Mouse (Mus musculus): ENCODE measurements around the gene Tmsb15b2.
"Not testable (repeated sequence)": the region's sequence is repeated elsewhere in the genome, so short reads cannot be mapped to it uniquely, and the experiment has no call there.

Tmsb15b2 gene

GRCm38 (mm10) chrX:136975397-136975796 lies at the start of gene Tmsb15b2:
TSS of gene Tmsb15b2 (minus strand) at chrX:136975497.
- not testable (repeated sequence) for DNase-seq (ENCODE audit: low read depth, low spot score)

DNA sequence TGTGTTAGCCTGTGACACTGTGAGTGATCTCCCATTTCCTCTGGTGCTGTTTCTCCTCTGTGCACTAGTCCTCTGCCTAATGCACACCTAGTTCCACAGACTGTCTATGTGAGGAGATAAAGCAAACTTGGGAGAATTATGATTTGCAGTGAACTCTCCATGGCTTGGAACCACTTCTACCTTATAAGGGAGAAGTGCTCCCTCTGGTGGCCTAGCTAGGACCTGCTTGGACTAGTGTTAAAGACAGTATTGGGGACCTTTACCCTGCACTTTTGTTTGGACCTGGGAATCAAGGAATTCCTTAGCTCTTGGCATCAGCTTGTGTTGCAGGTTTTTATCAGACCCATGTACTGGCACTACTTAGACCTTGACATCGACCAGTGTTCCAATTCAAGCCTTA lies 44.0 kb upstream of the Tmsb15b2 start:
- DNase-seq (ENCODE audit: low read depth, low spot score): peak; percentile 27

GRCm38 (mm10) chrX:137017668-137018067 lies 42.4 kb upstream of the Tmsb15b2 start:
- DNase-seq (ENCODE audit: low read depth, low spot score): no peak

DNA sequence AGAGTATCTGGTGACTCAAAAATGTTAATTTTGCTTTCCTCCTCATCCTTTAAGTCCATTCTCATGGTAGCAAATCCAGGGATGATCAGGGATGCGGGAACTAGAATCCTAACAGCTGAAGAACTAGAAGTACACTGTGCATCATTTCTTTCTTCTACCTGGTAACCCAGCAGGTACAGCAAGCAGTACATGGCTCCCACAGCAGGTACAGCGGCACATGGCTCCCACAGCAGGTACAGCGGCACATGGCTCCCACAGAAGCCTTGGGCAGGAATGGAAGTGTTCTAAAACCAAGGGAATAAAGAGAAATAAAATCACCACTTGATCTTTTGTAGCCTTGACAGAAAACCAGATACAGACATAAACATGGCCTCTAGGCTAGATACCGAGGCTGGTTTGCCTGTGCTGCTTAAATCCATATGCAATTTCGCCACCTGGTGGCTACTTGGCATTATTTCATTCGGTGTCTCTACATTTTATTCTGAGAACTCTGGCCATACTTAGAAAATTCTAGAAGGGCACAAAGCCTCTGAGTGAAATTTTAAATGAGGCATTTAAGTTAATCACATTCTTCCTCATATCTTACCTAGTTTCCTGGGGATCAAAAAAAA lies 39.9 kb upstream of the Tmsb15b2 start:
- peak; percentile 41 for DNase-seq (ENCODE audit: low read depth, low spot score)

- DNase-seq (ENCODE audit: low read depth, low spot score): no peak
These were observed 21.0 kb upstream of the Tmsb15b2 start for GRCm38 (mm10) chrX:136996256-136996655.

DNA sequence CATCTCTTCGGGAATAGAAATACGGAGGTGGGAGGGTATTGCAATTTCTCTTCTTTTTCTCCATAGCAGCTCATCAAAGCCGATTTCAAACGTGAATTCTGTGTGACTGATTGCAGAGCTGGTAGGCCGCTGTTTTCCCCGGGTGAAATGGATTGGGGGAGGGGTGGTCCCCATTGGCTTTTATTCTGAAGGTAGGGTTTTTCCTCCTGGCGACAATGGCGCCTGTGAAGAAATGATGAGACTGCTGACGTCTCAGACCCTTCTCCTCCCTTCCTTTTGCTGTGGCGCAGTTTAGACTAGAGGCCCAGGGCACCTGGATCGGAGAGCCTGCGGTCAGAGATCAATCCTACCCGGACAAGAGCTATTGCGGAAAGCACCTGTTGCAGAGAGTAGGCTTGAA lies 18.3 kb upstream of the Tmsb15b2 start:
- DNase-seq (ENCODE audit: low read depth, low spot score): no peak

- DNase-seq (ENCODE audit: low read depth, low spot score): peak; percentile 56
These were observed 17.8 kb upstream of the Tmsb15b2 start, which contains the start of gene Zcchc18 for GRCm38 (mm10) chrX:136992978-136993547. TSS of gene Zcchc18 (plus strand) at chrX:136993155.

DNA sequence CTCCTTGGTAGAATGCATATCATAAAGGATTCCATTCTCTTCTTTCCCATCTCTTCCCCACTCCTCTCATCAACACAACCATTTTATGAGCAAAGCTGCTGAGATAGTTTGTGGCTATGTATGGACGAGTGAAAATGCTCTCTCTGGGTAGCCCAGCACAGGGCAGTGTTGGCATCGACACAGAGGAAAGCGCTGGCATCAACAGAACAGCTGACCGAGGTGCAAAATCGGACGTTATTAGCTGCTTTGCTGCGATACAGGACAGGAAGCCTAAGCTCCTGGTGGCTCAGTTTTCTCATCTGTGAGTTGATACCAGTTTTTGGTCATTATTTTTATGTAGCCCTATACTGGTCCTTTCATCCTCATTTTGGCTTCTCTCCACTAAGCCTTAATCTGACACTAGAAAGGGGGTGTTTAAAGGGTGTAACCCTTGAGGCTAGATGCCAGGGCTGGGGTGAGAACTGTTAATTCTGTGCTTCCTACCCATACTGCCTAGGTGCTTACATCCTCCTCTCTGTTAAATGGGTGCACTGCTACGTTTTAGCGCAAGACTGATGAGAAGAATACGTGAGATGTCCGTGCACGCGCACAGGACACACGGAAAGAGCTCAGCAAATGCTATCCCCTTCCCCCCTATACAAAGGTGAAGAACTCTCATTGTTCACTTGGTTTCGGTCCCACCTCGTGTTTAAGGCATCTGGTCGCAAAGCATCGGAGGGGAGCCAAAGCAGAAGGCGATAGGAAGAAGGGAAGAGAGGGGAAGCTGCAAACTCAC lies 17.1 kb upstream of the Tmsb15b2 start:
- no peak for DNase-seq (ENCODE audit: low read depth, low spot score)

DNA sequence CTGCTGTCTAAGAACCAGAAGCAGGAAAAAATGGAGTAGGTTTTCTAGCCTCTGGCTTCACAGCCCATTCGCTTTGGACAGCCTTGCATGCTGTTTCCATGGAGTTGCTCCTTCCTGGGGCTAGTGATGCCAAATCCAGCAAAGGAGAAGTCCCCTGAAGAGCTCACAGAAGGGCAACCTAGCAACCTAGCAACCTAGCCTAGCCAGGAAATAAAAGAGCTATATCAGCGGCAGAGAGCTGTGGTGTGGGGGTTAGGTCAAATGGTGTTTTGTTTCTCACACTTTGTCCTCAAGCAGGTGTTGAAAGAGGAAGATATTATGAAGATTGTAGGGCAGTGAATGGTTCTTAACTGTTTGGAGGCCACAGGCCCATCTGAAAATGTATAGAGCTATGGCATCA lies 16.0 kb upstream of the Tmsb15b2 start:
- DNase-seq (ENCODE audit: low read depth, low spot score): no peak

DNA sequence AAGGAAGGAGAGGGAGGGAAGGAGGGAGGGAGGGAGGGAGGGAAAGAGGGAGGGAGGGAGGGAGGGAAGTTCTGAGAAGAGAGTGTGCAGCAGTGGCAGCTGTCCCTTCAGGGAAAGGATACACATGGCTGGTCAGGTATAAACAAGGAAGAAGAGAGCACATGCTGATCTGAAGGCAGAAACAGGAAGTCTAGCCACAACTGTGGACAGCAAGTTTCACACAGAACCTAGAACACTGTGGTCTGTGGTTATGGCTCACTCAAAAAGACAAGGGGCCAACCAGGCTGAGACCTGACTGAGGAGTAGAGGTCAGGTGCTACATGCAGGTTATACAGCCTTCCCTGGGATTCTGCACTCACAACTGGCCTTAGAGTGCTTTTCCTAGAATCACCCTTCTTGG lies 10.7 kb upstream of the Tmsb15b2 start:
- DNase-seq (ENCODE audit: low read depth, low spot score): no peak

DNA sequence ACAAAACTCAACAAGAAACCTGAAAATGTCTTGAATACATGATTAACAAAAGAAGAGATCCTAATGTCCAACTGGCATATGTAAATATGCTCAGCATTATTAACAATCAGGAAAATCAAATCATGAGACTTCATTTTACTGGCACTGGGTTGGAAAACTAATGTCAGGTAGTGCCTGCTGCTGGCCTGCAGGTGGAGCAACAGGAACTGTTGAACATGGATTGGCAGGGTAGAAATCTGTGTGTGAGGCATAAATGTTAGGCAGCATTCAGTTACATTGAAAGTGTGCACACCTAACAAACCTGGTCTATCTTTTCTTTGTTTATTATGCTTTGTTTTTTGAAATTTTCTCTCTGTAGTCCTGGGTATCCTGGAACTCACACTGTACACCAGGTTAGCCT lies 3.3 kb upstream of the Tmsb15b2 start:
- DNase-seq (ENCODE audit: low read depth, low spot score): no peak

- DNase-seq (ENCODE audit: low read depth, low spot score): peak; percentile 67
These were observed 1.3 kb upstream of the Tmsb15b2 start, which contains the start of the genes Tmsb15l and Tmsb15b1 for GRCm38 (mm10) chrX:136976424-136977084. TSS of gene Tmsb15l (minus strand) at chrX:136976869. TSS of gene Tmsb15b1 (minus strand) at chrX:136976874.

DNA sequence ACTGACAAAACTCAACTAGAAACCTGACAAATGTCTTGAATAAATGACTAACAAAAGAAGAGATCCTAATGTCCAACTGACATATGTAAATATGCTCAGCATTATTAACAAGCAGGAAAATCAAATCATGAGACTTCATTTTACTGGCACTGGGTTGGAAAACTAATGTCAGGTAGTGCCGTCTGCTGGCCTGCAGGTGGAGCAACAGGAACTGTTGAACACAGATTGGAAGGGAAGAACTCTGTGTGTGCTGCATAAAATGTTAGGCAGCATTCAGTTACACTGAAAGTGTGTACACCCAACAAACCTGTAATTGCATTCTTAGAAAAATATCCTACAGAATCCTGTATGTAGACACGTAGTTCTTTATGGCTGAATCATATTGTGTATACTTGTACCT lies 15.6 kb downstream of the Tmsb15b2 start:
- no peak for DNase-seq (ENCODE audit: low read depth, low spot score)

GRCm38 (mm10) chrX:136958300-136958699 lies 17.0 kb downstream of the Tmsb15b2 start:
- not testable (repeated sequence) for DNase-seq (ENCODE audit: low read depth, low spot score)

- DNase-seq (ENCODE audit: low read depth, low spot score): peak; percentile 56
These were observed 17.6 kb downstream of the Tmsb15b2 start for GRCm38 (mm10) chrX:136957583-136958279.

- no peak for DNase-seq (ENCODE audit: low read depth, low spot score)
These were observed 37.3 kb downstream of the Tmsb15b2 start for GRCm38 (mm10) chrX:136937985-136938384.

GRCm38 (mm10) chrX:136927031-136927430 lies 48.3 kb downstream of the Tmsb15b2 start, which contains the start of gene H2bfm:
TSS of gene H2bfm (plus strand) at chrX:136927325.
- DNase-seq (ENCODE audit: low read depth, low spot score): no peak

GRCm38 (mm10) chrX:136925863-136926262 lies 49.4 kb downstream of the Tmsb15b2 start:
- no peak for DNase-seq (ENCODE audit: low read depth, low spot score)

Data from retina, postnatal 7 days (tissue).